Mouse (Mus musculus) small intestine, adult 2 months (tissue): Measurements from ENCODE around the gene Micu1.

Source experiments
- CTCF ChIP-seq: fragments of 200-500 bp; IDR thresholded peaks from 2 replicates; pipeline ENCODE4 v1.5.1; 2012; ENCODE audit warnings: low read depth, mild to moderate bottlenecking, control low read depth, inconsistent platforms, low read length, moderate library complexity, mixed read lengths; ENCODE audit not compliant: insufficient replicate concordance, insufficient read length; ENCODE audit errors: extremely low read depth
- POLR2A ChIP-seq: fragments of 200-500 bp; IDR thresholded peaks from 2 replicates; pipeline ENCODE4 v1.6.1; 2012; ENCODE audit warnings: low read depth, mild to moderate bottlenecking, control low read depth, inconsistent platforms, low read length, moderate library complexity

- TF ChIP-seq POLR2A: no peak
- TF ChIP-seq CTCF: no peak
Measured at GRCm38 (mm10) chr10:59677836-59678235, 24.4 kb upstream of the Micu1 start.
